Mouse (Mus musculus) ZHBTc4 (cell line): ENCODE results near the gene Olfm2.

Source experiments
- DNase-seq: peaks from one replicate; pipeline ENCODE4 v3.0.0-alpha.2; 2011; ENCODE audit warnings: low read depth, low spot score

The Olfm2 gene

GRCm38 (mm10) chr9:20653859-20654258 lies 92.3 kb downstream of the Olfm2 start:
- no peak for DNase-seq

GRCm38 (mm10) chr9:20652260-20652658 lies 93.9 kb downstream of the Olfm2 start:
- DNase-seq = no peak

GRCm38 (mm10) chr9:20651602-20652259 lies 94.4 kb downstream of the Olfm2 start, which contains the start of gene Pin1:
Gene Pin1, plus strand, starts transcription at chr9:20652095.
- peak; percentile 100 for DNase-seq

- DNase-seq = no peak
Measured at GRCm38 (mm10) chr9:20645121-20645520, 101.0 kb downstream of the Olfm2 start.

- DNase-seq = peak; percentile 84
Measured at GRCm38 (mm10) chr9:20644360-20645081, 101.6 kb downstream of the Olfm2 start, which contains the start of gene Fbxl12. Gene Fbxl12, minus strand, starts transcription at chr9:20644767.

GRCm38 (mm10) chr9:20643781-20644180 lies 102.4 kb downstream of the Olfm2 start:
- no peak for DNase-seq

GRCm38 (mm10) chr9:20642896-20643466 lies 103.2 kb downstream of the Olfm2 start:
- peak; percentile 98 for DNase-seq

- DNase-seq = peak; percentile 99
Measured at GRCm38 (mm10) chr9:20642101-20642895, 103.9 kb downstream of the Olfm2 start, which contains the start of gene Ubl5. Gene Ubl5, plus strand, starts transcription at chr9:20642878.

- no peak for DNase-seq
Measured at GRCm38 (mm10) chr9:20641501-20641900, 104.6 kb downstream of the Olfm2 start.

GRCm38 (mm10) chr9:20639486-20639885 lies 106.7 kb downstream of the Olfm2 start:
- no peak for DNase-seq

GRCm38 (mm10) chr9:20638552-20638951 lies 107.6 kb downstream of the Olfm2 start:
- DNase-seq = no peak

GRCm38 (mm10) chr9:20636790-20637189 lies 109.4 kb downstream of the Olfm2 start:
- no peak for DNase-seq

GRCm38 (mm10) chr9:20636256-20636655 lies 109.9 kb downstream of the Olfm2 start:
- DNase-seq = peak; percentile 65

GRCm38 (mm10) chr9:20635676-20636075 lies 110.5 kb downstream of the Olfm2 start:
- DNase-seq = peak; percentile 64

- no peak for DNase-seq
Measured at GRCm38 (mm10) chr9:20631332-20631731, 114.8 kb downstream of the Olfm2 start.
